Mouse (Mus musculus): ENCODE data around the gene Aldh4a1. TPM values are rescaled to one million over a fixed set of nuclear protein-coding genes. Genes with fewer than 3 reads are reported as not detected.

Aldh4a1 gene
- polyA plus RNA-seq, 1 experiment from 2014 or later, result 30.7 TPM

DNA sequence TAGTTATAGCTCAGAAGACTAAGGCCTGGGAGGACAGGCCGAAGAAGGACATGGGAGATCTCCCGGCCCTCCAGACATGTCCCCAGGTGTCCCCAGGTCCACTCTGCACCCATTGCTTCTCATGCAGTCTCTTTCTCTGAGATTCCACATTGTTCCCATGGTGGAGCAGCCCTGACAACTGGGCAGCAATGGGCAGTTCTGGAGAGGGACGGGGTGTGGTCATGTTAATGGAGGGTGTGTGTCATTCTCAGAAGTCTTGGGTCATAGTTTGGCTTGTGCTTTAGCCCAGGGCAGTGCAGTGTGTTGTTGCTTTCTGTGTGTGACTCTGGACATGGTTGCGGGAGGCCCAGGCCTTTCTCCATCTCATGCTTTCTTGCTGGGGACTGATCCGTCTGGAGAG, 15.9 kb upstream of the Aldh4a1 start:
- H3K27me3 ChIP-seq (replicated peaks), result no peaks in the 10 kb centered on the region
- H3K9me3 ChIP-seq, result no peaks in the 10 kb centered on the region
- WGBS, result 92% methylated on average over 5 of the region's 5 CpGs
- no peak overlapping the region for H3K9ac ChIP-seq
- H3K4me2 ChIP-seq, result no peak overlapping the region
- H3K4me3 ChIP-seq (replicated peaks), result no peak overlapping the region
- 0 out of 2 replicates have a peak, but pooled peaks cover 9% of the 10 kb centered on the region for H3K36me3 ChIP-seq
- no peak overlapping the region for H3K27ac ChIP-seq
- no peak for ATAC-seq (ENCODE audit: insufficient read depth, low FRiP score, low read depth)
- H3K4me1 ChIP-seq, result peaks cover 18% of the 10 kb centered on the region

DNA sequence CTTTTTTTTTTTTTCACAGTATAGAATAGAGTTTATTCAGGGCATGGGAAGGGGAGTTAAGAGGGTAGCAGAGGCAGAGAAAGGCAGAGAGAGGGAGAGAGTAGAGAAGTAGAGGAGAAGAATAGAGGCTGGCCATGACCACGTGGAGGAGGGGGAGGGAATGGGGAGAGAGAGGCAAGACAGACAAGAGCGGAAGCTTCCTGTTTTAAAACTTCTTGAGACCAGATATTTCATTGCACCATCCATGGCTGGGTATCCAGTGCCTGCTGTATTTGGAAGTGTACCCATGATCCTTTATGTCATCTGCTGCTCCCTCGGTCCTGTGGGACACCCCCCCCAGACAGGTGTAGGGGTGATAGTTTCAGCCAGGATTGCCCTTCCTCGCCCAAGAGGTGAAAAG, 13.7 kb upstream of the Aldh4a1 start:
- Histone ChIP-seq H3K4me2 (no peak overlapping the region), H3K4me1 (peaks cover 2% of the 10 kb centered on the region; the same call in 1 of the 2 replicates), H3K4me3 (replicated peaks) (no peak overlapping the region), H3K27ac (no peak overlapping the region), H3K9ac (no peak overlapping the region), H3K27me3 (replicated peaks) (no peaks in the 10 kb centered on the region), H3K9me3 (no peaks in the 10 kb centered on the region), H3K36me3 (peaks cover 19% of the 10 kb centered on the region)
- WGBS, result 60% methylated on average over 4 of the region's 4 CpGs
- no peak for ATAC-seq (ENCODE audit: insufficient read depth, low FRiP score, low read depth)

DNA sequence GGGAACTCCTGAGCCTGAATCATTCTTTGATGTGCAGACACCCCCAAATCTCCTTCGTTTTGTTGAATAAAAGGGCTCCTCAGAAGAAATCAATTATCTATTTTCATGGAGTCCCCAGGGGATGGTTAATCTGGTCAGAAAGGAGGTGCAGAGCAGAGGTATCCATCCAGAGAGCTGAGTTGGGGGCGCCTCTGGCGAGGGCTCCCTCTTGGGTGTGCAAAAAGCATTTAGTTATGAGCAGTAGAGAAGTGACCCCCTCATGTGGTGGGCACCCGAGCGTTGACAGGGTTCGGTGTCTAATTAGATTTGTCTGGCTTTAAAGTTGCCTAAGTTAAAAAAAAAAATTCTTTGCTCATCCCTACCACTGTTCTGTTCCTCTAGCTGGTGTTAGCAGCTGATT, 11.7 kb upstream of the Aldh4a1 start:
- WGBS, result 67% methylated on average over 6 of the region's 6 CpGs
- no peak overlapping the region for H3K9ac ChIP-seq

DNA sequence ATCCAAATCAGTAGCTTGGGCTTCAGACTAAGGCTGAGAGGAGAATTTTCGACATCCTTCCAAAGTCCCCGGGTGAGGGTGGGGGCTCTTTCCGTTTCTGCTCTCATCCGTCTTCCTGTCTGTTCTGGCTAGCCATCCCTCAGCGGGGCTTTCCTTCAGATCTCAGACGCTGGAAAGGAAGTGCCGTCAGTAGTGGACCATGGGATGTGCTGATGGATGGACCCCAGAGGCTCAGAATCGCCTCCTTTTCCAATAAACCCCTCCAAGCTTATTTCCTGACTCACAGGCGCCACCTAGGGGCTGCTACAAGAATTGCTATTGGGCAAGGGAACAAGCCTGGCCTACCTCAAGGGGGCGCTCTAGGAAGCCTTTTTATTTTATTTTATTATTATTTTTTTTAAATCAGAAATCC, 11.1 kb upstream of the Aldh4a1 start:
- Histone ChIP-seq H3K4me1 (peaks cover 9% of the 10 kb centered on the region; the same call in 1 of the 2 replicates), H3K27me3 (replicated peaks) (no peaks in the 10 kb centered on the region), H3K27ac (no peak overlapping the region), H3K4me3 (replicated peaks) (no peak overlapping the region), H3K36me3 (peaks cover 25% of the 10 kb centered on the region), H3K9ac (no peak overlapping the region), H3K4me2 (peak overlapping the region; percentile 46), H3K9me3 (no peaks in the 10 kb centered on the region)
- ATAC-seq (ENCODE audit: insufficient read depth, low FRiP score, low read depth), result no peak
- WGBS, result 5% methylated on average over 10 of the region's 10 CpGs

More for the DNA sequence above, 11.7 kb upstream of the Aldh4a1 start:
- H3K36me3 ChIP-seq, result peaks cover 29% of the 10 kb centered on the region
- H3K27ac ChIP-seq, result peak overlapping the region; percentile 51; the same call in 1 of the 2 replicates
- no peak overlapping the region for H3K4me3 ChIP-seq (replicated peaks)
- H3K9me3 ChIP-seq, result no peaks in the 10 kb centered on the region
- no peak overlapping the region for H3K4me2 ChIP-seq
- no peaks in the 10 kb centered on the region for H3K27me3 ChIP-seq (replicated peaks)
- H3K4me1 ChIP-seq, result peaks cover 6% of the 10 kb centered on the region; the same call in 1 of the 2 replicates
- no peak for ATAC-seq (ENCODE audit: insufficient read depth, low FRiP score, low read depth)

DNA sequence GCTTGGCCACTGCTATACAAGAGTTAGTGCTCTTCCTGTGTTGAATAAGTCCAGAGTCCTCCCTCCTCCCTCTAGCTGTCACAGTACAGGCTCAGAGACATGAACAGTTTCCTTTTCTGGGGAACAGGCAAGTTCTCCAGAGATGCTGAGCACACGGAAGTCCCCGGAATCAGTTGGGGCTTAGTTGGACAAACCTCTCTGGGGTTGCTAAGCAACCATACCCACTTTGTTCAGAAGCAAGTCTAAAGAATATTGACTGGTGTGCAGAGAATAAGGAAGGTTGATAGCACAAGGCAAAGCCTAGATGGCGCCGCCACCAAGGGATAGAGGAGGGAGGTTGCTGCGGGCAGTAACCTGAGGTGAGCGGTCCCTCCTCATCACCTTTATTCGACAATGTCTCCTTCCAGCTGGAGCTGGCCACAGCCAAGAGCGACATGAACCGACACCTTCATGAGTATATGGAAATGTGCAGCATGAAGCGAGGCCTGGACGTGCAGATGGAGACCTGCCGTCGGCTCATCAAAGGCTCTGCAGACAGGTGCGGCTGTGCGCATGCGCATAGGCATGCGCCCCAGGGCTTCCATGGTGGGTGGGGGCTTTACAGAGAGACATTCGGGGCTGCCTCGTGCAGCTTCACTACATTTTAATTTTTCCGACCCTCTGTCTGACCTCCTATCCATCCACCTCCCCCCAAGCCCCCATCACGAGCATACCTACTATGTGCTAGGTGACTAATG, 8.0 kb upstream of the Aldh4a1 start:
- Histone ChIP-seq H3K36me3 (peaks cover 20% of the 10 kb centered on the region), H3K4me1 (peaks cover 9% of the 10 kb centered on the region; the same call in 1 of the 2 replicates), H3K4me3 (replicated peaks) (no peak overlapping the region), H3K27me3 (replicated peaks) (no peaks in the 10 kb centered on the region), H3K27ac (no peak overlapping the region), H3K9ac (no peak overlapping the region), H3K9me3 (no peaks in the 10 kb centered on the region), H3K4me2 (no peak overlapping the region)
- no peak for ATAC-seq (ENCODE audit: insufficient read depth, low FRiP score, low read depth)
- WGBS, result 90% methylated on average over 21 of the region's 21 CpGs

DNA sequence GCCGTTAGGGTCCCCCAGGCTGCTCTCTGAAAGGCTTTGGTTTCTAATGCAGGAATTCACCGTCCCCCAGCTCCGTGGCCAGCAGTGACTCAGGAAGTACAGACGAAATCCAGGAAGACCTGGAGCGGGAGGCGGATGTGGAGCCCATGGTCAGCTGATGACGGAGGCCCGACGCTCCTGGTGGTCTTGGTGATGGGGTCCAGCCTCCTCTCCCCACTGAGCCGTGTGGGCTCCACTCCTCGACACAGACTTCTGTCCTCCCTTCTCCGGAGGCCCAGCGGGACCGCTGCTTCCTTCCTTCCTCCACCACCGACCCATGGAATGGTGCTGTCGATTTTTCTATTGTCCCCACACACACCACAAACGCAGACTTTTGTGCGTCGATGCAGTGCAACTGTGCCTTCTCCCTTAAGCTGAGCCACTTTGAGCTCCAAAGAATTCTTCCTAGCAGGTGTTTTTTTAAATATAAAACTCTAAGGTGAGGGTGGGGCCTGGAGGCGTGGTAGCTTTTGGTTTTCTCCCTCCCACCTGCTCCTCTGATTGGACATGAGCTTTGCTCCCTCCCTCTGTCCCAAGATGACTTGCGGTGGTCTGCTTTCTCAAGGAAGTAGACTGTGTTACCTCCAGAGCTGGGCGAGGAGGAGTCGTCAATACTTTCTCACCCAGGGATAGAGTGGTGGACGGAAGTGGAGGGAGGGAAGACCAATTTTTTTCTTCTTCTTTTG, 6.2 kb upstream of the Aldh4a1 start:
- peak overlapping the region; percentile 60 for H3K4me2 ChIP-seq
- H3K36me3 ChIP-seq, result peaks cover 20% of the 10 kb centered on the region
- peak; percentile 89 for ATAC-seq (ENCODE audit: insufficient read depth, low FRiP score, low read depth)
- H3K27me3 ChIP-seq (replicated peaks), result no peaks in the 10 kb centered on the region
- peaks cover 8% of the 10 kb centered on the region; the same call in 1 of the 2 replicates for H3K4me1 ChIP-seq
- peak overlapping the region; percentile 74 for H3K27ac ChIP-seq
- H3K9ac ChIP-seq, result peak overlapping the region; percentile 25
- no peaks in the 10 kb centered on the region for H3K9me3 ChIP-seq
- H3K4me3 ChIP-seq (replicated peaks), result peak overlapping the region; percentile 44
- WGBS, result 15% methylated on average over 24 of the region's 24 CpGs

DNA sequence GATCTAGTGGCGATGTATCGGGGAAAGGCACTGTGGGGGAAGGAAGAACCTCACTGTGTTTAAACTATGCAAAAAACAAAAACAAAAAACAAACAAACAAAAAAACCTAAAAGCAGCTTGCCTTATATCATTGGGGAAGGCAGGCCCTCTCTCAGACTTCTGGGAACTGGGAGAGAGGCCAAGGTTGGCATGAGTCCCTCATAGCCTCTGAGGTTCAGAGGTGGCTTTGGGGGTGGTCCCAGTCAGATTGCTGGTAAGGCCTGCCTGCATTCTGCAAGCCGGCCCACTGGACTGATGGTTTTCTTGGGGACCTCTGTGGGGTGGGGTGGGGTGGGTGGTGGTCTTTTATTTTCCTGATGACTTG, 5.7 kb upstream of the Aldh4a1 start:
- H3K9me3 ChIP-seq, result no peaks in the 10 kb centered on the region
- H3K9ac ChIP-seq, result no peak overlapping the region
- H3K27ac ChIP-seq, result peak overlapping the region; percentile 74
- 0 out of 2 replicates have a peak, but pooled peaks cover 11% of the 10 kb centered on the region for H3K4me1 ChIP-seq
- no peak for ATAC-seq (ENCODE audit: insufficient read depth, low FRiP score, low read depth)
- peak overlapping the region; percentile 44 for H3K4me3 ChIP-seq (replicated peaks)
- 50% methylated on average over 3 of the region's 3 CpGs for WGBS
- peaks cover 20% of the 10 kb centered on the region for H3K36me3 ChIP-seq
- H3K27me3 ChIP-seq (replicated peaks), result no peaks in the 10 kb centered on the region
- H3K4me2 ChIP-seq, result peak overlapping the region; percentile 28

DNA sequence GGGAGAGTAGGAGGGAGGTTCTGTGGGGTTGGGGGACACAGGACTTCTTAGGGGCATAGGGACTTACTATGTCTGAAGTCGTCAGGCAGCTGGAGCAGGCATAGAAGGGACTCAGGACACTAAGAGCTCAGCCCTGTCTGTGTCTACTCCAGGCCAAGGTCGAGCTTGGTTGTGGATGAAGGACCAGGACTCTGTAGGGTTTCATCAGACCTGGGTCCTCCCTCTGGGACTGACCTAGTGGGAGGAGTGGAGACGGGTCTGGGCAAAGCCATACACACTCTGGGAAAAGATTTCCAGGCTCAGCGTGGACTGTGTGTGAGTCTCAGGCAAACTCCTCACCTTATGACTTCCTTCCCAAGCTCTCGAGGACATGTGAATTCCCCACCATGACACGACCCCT, 2.9 kb upstream of the Aldh4a1 start:
- no peak for ATAC-seq (ENCODE audit: insufficient read depth, low FRiP score, low read depth)
- no peaks in the 10 kb centered on the region for H3K27me3 ChIP-seq (replicated peaks)
- H3K4me1 ChIP-seq, result peaks cover 27% of the 10 kb centered on the region
- WGBS, result 78% methylated on average over 6 of the region's 6 CpGs
- H3K4me3 ChIP-seq (replicated peaks), result no peak overlapping the region
- no peak overlapping the region for H3K27ac ChIP-seq
- peaks cover 2% of the 10 kb centered on the region; the same call in 1 of the 2 replicates for H3K36me3 ChIP-seq
- H3K9me3 ChIP-seq, result no peaks in the 10 kb centered on the region
- no peak overlapping the region for H3K9ac ChIP-seq
- no peak overlapping the region for H3K4me2 ChIP-seq

DNA sequence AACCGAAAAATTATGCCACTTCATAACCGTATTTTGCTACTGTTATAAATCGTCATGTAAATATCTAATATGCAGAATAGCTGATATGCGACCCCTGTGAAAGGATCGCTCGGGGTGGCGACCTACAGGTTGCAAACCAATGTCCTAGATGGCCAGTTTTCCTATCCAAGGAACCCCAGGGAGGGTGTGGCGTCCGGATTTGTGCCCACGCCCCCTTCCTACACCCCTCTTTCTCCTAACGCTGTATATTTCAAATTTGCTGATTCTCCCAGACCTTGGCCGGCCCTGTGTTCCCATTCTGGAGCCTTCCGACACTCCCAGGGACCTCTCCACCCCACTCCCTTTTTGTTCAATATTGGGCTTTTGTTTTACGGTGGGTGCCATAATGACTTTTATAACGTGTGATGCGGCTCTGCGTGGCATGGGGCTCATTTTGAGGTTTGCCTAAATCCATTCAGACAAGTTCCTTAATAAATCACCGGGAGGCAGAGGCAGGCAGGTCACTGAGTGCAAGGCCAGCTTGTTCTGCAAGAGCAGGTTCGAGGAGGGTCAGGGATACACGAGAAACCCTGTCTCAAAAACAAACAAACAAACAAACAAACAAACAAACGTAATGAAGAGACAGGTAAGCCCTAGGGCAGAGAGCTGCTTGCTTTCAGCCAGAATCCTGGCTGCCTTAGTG, 909 bp downstream of the Aldh4a1 start:
- 21% methylated on average over 21 of the region's 21 CpGs for WGBS
- peak overlapping the region; percentile 77; the same call in 1 of the 2 replicates for H3K9ac ChIP-seq
- H3K27ac ChIP-seq, result no peak overlapping the region; the same call in 1 of the 2 replicates
- ATAC-seq (ENCODE audit: insufficient read depth, low FRiP score, low read depth), result no peak
- H3K9me3 ChIP-seq, result no peaks in the 10 kb centered on the region
- H3K4me2 ChIP-seq, result peak overlapping the region; percentile 90
- peaks cover 25% of the 10 kb centered on the region for H3K4me1 ChIP-seq
- H3K36me3 ChIP-seq, result no peaks in the 10 kb centered on the region
- peak overlapping the region; percentile 69 for H3K4me3 ChIP-seq (replicated peaks)
- H3K27me3 ChIP-seq (replicated peaks), result no peaks in the 10 kb centered on the region

DNA sequence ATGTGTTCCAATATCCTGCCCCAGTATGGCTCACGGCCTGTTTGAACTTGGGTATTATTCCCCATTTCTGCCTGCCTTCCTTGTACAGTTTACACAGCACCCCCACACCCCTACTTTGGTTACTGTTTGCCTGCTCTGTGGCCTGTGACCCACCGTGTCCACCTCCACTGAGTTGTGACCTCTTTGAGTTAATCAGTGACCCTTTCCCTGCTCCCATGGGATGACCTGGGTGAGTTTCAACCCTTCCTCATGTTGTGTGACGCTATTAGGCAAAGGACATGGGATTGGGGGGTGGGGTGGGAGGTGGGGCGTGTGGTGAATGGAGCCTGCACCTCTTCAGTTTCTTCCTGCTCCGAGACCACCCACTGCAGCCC, 1.4 kb downstream of the Aldh4a1 start:
- H3K9me3 ChIP-seq, result no peaks in the 10 kb centered on the region
- no peak overlapping the region for H3K27ac ChIP-seq
- peak overlapping the region; percentile 90 for H3K4me2 ChIP-seq
- H3K9ac ChIP-seq, result no peak overlapping the region
- no peaks in the 10 kb centered on the region for H3K36me3 ChIP-seq
- peaks cover 25% of the 10 kb centered on the region for H3K4me1 ChIP-seq
- H3K27me3 ChIP-seq (replicated peaks), result no peaks in the 10 kb centered on the region
- no peak for ATAC-seq (ENCODE audit: insufficient read depth, low FRiP score, low read depth)
- 49% methylated on average over 5 of the region's 5 CpGs for WGBS
- H3K4me3 ChIP-seq (replicated peaks), result peak overlapping the region; percentile 69

DNA sequence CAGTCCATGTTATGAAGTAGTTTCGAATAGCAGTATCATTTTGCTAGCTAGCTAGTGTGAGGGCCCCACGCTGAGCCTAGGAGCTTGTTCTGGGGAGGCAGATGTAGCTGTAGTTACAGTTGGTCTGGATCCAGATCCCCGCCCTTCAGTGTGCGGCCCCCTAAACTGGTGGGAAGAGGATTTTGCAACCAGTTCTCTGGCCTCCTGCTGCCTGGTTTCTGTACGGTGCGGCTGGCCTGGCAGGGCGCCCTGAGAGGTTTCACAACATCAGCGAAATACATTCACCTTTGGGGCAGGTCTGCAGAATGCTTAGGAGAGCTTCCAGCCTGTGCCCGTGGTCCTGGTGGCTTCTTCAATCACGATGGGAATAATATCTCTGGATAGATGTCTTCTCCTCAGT, 2.0 kb downstream of the Aldh4a1 start:
- peak overlapping the region; percentile 69; the same call in 1 of the 2 replicates for H3K4me3 ChIP-seq (replicated peaks)
- H3K9ac ChIP-seq, result no peak overlapping the region
- no peaks in the 10 kb centered on the region for H3K9me3 ChIP-seq
- H3K4me1 ChIP-seq, result peaks cover 25% of the 10 kb centered on the region
- WGBS, result 59% methylated on average over 10 of the region's 10 CpGs
- 0 out of 2 replicates have a peak overlapping the region, but pooled peaks have one; percentile 0 for H3K27ac ChIP-seq
- ATAC-seq (ENCODE audit: insufficient read depth, low FRiP score, low read depth), result no peak
- H3K36me3 ChIP-seq, result no peaks in the 10 kb centered on the region
- H3K4me2 ChIP-seq, result peak overlapping the region; percentile 90
- no peaks in the 10 kb centered on the region for H3K27me3 ChIP-seq (replicated peaks)

Measured in stomach, embryonic 15.5 days (tissue).